Mouse (Mus musculus) spleen, embryonic (tissue): ENCODE measurements around the gene Fblim1.

Source experiments
- CTCF ChIA-PET: fragments of 350-600 bp; sonication (Branson Sonifier 250); formaldehyde crosslinking; loops from one replicate; lab custom pipeline; 2022; lab: Charles Lee

The Fblim1 gene

DNA sequence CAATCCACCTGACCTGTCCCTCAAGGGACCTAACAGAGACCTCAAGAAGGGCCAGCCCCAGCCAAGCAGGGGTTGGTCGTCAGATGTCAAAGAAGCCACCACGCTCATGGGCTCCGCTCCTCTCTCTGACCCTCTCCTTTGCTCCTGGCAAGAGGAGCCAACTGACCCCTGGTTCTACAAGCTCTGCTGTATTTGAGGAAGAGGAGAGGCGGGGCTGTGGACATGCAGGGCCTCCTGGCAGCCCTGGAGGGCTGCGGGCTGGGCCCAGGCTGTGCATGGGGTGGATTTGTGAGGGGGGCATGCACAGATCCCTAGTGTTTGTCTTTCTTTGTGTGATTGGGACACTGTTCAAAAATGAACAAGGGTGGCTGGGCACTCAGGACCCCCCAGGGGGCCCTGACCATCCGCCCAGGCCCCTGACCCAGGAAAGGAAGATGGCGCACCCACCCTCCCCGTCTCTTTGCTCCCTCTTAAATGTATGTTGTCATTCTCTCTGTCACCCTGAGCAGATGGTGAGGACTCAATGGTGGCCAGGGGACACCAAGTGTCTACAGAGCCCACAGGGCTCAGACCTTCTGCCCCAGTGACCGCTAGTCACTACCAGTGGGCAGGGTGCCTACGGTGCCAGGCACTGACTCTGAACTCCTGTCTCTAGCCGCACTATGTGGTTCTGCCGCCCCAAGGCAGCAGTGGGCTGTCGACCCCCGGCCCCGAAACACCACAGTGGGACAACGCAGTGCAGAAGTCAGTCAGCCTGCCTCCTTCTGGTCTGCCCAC, 20.1 kb upstream of the Fblim1 start:
- CTCF ChIA-PET, result no interaction called here

DNA sequence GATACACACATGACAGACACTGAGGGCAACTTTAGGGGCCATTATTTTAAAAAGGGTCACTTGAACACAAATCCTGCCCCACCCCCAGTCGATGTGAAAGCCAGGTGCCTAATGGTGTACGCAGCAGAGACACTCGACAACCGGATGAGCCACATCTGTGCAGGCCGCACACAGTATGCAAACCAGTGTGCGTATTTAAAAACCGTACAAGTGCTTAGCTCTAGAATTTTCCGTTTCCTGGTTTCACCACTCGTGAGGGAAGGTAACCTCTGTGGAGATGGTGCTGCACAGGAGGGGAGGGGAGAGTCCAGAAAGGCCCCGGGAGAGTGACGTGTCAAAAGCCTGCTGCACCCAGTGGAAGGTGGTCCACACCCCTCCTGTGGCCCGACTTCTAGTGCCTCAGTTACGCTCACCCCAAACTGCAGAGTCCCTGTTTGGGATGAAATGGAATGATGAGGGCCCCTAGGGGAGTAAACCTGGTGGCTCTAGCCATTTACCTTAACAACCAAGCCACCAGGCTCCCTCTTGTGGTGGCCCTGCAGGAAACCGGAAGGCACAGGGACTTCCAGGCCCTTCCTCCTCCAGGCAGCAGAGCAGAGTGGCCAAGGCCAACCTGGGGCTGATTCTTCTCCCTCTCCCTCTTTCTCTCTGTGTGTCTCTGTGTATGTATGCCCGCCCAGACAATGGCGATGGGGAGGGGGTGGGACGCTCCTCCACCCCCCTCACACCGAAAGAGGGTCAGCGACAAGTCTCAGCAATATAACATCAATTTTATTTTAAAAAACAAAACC, 19.3 kb upstream of the Fblim1 start:
- CTCF ChIA-PET, result no interaction called here

DNA sequence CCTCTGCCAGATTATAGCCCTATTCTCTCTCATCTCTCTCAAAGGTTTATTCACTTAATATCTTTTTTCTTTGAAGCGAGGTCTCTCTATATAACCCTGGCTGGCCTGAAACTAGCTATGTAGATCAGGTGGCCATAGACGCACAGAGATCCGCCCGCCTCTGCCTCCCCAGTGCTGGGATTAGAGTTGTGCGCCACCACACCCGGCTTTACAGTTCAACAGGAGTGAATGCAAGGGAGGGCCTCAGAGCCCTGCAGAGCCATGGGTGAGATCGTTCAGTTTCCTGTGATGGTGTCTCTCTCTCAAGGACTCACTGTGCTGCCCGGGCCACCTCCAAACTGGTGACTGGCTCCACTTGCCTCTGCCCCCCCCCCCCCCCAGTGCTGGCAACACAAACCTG, 18.2 kb upstream of the Fblim1 start:
- CTCF ChIA-PET, result no interaction called here

DNA sequence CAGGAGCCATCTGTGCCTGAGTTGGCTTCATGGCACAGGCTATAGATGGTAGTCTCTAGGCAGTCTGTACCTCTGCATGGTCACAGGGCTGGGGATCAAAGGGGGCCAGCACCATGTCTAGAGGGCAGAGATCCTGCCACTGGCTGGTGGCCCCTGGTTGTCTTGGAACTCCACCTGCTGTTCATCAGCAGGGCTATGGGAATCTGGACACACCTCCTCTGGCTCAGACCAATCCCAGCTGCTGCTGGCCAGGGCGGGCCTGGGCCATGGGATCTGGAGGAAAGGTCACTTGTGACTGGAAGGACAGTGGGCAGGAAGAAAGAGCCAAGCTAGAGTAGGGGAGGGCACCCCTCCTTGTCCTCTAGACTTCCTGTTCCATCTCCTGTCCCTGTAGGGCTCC, 17.8 kb upstream of the Fblim1 start, which contains the start of gene Slc25a34:
Gene Slc25a34, minus strand, starts transcription at position 156 of the 400 bp plus-strand sequence.
- CTCF ChIA-PET, result no interaction called here

DNA sequence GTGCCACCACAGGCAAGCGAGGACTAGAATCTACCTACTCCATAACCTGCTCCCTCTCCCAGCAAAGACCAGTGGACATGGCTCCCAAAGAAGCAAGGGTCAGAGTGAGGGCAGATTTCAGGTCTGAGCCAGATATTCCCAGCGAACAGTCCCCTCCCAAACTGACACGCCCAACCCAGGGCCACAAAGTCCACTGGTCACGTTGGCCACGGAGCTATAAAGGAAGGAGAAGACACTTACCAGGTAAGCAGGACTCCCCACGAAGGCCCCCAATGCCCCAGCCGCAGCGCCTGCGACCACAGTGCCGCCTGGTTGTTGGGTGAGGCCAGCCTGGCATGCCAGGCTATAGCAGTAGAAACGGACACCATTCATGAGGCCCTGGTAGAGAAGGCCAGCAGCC, 17.1 kb upstream of the Fblim1 start:
- CTCF ChIA-PET, result no interaction called here

DNA sequence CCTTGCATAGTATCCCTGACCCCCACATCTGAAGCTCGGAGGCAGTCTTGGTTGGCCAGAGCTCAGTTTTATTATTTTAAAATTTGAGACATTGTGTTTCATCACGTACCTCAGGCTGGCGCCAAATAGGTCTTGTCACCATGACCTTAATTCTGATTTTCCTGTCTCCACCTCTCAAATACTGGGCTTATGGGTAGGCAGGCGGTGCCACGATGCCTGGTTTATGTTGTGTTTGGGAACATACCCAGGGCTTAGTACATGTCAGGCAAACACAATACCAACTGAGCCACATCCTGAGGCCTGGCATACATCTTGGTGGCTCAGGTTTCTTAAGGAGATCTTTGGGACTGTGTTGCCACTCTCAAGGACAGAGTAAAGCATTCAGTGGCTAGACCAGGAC, 16.7 kb upstream of the Fblim1 start:
- CTCF ChIA-PET, result no interaction called here

DNA sequence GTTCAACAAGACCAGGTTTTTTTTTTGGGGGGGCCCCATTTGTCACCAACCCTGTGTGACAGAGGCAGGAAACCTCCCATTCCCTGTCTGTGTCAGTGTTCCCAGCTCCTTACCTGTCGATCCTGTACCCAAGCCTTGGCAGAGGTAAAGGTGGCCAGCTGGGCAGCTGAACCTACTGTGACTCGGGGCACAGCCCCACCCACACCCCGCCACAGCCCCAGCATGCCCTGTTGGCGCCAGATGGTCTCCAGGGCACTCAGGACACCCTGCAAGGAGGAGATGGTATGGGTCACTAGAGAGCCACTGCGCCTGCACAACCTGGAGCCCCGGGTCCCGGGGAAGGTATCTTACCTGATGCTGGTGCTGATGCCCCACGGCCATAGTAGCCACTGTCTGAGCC, 16.2 kb upstream of the Fblim1 start:
- CTCF ChIA-PET, result no interaction called here

DNA sequence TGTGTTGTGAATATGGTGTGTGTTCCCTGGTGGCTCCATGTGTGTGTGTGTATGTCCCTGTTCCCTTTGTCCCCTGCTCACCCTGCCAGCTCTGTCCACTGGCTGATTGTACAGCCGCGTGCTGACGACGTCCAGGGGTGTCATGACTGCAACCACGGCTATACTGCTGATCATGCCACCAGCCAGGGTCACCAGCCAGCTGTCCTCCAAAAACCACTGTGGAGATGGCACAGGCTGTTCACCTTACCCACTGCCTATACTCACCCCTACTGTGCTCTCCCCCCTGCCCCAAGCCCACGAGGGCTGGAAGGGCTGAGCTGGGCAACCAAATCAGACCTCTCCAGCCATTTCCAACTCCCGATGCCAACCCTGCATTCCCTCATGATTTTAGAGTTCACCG, 15.4 kb upstream of the Fblim1 start:
- CTCF ChIA-PET, result no interaction called here

DNA sequence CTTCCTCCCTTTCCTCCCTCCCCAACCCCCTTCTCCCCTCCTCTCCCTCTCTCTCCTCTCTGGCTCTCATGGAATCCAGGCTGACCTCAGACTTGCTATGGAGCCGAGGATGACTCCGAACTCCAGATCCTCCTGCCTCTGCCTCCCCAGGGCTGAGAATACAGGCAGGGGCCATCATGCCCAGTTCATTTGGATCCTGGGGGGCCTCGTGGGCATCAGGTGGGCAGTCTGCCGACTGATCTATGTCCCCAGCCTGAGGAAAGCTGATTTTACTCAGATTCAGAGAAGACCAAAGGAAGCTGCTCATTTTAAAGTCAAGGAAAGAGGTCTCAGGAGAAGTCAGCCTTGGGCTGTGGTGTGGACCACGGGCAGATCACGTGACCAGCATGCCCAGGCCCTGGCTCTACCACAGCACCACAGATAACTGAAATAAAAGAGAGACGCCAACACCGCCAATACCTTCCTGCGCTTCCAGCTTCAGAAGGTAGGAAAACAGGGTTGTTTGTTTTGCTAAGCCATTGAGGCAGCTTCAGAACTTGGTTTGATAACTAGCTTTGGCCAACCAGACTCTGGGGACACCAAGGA, 13.5 kb upstream of the Fblim1 start:
- CTCF ChIA-PET, result interaction anchor here (0.6 kb wide), 1 partner anchor 662 kb away, joined by 3 read pairs; no protein-coding TSS in a partner anchor

DNA sequence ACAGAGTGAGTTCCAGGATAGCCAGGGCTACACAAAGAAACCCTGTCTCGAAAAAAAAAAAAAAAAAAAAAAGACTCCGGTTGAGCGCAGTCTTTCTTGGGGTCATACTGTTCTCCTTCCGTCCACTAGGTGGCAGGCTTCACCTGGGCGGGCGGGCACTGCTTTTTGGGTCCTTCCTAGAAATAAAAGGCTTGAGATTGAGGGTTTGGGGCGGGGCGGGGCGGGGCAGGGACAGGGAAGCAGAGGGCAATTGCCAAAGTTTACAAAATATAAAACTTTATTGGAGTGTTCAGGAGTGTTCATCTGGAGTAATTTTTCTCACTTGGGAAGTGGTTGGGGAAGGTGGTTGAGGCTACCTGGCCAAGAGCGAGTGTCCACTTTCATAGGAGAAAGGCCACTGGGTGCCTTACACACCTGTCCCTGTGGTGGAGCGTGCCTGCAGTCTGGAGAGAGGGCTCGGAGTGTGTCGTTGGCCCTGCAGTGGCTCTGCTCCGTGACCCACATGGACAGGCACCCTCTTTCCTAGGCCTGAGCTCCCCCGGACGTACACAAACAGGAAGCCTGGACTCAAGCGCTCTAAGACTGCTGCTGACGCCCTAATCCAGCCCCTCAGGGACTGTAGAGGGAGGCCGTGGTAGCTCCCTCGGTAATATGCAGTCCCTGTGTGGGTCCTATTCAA, 12.8 kb upstream of the Fblim1 start, which contains the start of gene Tmem82:
Gene Tmem82, minus strand, starts transcription at position 69 of the 679 bp plus-strand sequence.
- CTCF ChIA-PET, result interaction anchor here (0.5 to 0.7 kb wide), 5 partner anchors 13 to 661 kb away, joined by 3 to 14 read pairs (median 4); no protein-coding TSS in a partner anchor

DNA sequence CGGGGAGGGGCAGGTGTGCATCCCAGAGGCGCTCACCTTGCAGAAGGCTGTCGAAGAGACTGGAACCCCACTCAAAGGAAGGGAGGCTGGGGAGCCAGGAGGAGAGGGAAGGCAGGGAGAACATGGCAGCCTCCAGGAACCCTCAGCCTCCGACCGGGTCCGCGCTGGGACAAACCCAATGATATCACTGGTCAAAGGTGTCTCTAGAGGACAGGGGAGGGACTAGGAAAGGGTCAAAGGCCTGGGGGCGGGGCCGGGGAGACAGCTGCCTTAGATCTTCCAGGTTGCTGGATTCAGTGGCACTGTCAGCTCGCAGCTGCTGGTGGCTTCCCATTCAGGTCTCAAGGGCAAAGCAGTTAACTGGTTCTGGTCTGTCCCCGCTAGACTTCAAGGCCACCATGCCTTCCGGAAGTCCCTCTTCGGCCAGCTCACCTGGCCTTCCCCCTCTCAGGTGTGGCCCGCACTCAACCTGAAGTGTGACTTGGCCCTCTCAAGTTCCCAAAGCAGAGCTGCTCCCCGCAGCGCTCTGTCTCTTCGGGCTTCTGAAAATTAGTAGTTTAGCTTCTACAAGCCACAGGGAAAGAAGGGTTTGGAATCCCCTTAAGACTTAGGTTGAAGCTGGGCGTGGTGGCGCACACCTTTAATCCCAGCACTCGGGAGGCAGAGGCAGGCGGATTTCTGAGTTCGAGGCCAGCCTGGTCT, 12.1 kb upstream of the Fblim1 start:
- CTCF ChIA-PET, result interaction anchor here (0.6 to 0.7 kb wide), 4 partner anchors 13 to 214 kb away, joined by 4 to 14 read pairs (median 6); no protein-coding TSS in a partner anchor

DNA sequence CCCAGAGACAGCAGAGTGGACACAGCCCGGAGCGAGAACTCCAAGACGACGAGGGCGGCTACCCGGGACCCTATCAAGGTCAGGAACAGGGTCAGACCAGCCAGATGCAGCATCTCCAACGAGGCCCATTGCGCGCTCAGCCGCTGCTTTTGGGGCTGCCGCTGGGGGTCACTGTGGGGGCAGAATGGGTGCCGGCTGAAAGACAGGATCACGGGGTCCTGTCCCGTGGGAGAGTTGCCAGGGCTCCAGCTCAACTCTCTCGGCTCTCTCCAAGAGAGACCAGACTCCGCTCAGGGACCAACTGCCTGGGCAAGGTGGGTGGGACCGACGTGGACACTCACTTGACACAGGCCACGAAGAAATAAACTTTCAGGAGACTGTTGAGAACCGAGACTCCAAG, 11.4 kb upstream of the Fblim1 start:
- CTCF ChIA-PET, result no interaction called here

DNA sequence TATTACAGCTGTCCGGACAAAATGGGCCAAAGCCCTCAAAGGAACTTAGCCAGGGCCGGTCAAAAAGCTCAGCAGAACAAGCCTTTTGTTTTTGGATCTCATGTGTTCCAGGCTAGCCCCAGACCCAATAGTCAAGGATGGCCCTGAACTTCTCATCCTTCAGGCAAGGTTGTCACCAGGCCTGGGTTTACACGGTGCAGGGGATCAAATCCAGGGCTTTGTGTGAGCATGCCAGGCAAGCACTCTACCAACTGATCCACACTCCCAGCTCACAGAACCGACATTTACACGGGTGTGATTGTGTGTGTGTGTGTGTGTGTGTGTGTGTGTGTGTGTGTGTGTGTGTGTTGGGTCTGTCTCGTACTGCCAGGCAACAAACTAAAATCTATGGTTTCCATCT, 10.9 kb upstream of the Fblim1 start:
- CTCF ChIA-PET, result interaction anchor here (0.9 kb wide), 1 partner anchor 233 kb away, joined by 3 read pairs; no protein-coding TSS in a partner anchor

DNA sequence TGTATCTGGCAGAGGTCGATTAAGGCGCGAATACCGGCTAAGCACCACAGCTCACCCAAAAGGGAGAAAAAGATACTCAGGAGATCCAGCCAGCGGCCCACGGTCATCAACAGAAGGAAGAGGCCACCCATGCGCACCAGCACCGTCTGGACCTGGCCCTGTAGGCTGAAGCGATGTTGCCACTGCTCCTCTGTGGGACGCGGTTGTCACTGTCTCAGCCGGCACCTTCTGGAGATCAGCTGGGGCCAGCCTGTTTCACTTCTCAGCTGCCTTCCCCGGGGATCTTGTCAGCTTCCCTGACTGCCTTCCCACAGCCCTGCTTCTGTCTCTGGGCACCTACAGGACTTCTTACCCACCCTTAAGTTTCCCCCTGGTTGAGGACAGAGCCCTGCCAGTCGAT, 9.1 kb upstream of the Fblim1 start:
- CTCF ChIA-PET, result no interaction called here

DNA sequence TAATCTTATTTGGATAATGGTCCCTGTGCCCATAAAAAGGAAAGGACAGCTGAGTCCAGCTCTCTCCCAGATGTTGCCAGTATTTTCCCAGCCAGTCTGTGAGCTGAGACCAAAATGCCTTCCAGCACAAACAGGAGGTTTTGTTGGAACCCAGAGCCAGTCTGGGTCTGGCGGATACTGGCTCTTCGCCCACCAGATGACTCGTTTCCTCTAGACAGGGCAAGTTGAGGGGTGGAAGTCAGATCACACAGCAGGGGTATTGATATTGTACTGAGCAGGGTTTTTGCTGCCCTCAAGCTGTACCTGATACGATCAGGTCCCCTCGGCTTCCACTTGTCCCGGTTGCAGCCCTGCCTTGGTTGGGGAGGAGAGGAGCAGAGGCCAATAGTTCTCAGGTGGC, 3.6 kb upstream of the Fblim1 start:
- CTCF ChIA-PET, result no interaction called here

DNA sequence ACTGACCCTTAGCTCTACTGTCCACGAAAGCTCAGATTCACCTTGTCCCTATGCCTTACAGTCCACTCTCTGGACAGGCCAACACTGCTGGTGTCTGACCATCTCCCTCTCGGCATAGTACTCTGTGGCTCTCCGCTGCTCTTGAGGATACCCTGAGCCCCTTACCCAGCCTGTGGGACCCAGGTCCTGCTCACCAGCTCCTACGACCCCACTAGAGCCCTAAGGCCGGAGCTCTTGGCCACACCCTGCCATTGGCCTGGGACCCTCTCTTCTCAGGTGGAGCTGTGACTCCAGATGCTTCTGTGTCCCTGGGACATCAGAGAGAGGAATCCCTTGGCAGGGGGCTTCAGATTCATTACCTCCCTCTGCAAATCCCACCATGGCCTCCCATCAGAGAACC, 475 bp downstream of the Fblim1 start:
- CTCF ChIA-PET, result no interaction called here

DNA sequence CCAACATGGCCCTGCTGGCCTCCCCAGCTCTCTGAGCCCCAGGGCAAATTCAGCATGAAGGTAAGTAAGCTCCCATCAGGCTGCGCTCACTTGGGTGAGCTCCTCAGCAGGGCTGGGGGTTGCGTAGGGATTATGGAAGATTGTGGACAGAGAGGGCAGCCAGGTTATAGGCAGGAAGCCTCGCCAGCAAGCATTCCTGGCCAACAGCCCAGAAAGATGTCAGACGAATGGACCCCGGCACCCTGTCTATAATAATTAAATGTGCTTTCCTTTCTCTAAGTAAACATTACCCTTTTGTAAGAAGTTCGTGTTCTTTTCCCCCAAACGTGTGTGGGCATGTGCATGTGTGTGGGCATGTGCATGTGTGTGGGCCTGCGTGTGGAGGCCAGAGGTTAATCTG, 1.4 kb downstream of the Fblim1 start:
- CTCF ChIA-PET, result no interaction called here

DNA sequence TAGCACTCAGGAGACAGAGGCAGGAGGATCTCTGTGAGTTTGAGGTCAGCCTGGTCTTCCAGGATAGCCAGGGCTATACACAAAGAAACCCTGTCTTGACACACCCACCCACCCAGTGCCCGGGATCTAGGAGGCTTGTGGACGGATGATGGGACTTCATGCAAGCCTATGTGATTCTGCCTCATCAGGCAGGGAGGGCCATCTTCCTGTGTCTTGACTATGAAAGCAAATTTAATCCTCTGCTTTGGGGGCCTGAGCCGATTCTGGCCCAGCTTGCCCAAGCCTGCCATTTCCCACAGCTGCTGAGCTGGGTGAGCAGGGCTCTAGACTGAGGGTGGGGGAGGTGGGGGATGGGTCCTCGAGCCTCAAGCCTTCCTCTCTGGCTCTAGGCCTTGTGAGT, 2.0 kb downstream of the Fblim1 start:
- CTCF ChIA-PET, result no interaction called here

DNA sequence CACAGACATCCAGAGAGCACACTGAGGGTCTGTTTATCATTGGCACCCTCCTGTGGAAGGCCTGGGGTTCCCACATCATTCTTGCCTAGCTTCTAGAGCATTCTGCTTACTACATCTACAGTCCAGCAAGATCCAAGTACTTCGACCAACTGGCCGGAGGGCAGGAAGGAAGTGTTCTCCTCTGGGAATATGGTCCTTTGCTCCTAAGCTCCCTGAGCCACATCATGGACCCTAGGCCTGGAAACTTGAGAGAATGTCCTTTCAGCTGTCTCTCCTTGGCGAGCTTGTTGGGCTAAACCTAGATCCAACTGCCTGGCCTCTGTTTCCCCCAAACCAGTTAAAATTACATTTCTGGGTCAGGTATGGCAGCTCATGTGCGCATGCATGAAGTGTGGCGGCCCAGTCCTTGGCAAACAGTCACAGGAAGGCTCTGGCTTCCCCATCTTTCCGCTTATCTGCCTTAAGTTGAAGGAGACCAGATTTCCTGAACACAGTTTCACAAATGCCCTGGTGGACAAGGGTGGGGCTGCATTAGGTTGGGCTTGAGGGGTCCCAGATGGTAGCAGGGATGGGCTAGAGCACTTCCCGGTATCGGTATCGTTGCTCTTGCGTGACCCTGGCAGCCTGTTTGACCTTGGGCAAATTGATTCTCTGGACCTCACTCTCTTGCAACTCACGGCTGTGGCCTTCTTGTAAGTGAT, 3.2 kb downstream of the Fblim1 start:
- CTCF ChIA-PET, result interaction anchor here (1.1 kb wide), 1 partner anchor 355 kb away, joined by 4 read pairs; no protein-coding TSS in a partner anchor
